Mouse (Mus musculus) MEL (cell line): ENCODE measurements at regions not wholly inside any gene's neighbourhood (a gene's known extent, or its start where the extent isn't known, plus 50 kb on each side); places are given as distances from the start of the nearest gene placed in this dataset.
"Not testable (repeated sequence)": the region's sequence is repeated elsewhere in the genome, so short reads cannot be mapped to it uniquely, and the experiment has no call there.

Source experiments
- DNase-seq: peaks from one replicate; pipeline ENCODE4 v3.0.0; 2011; ENCODE audit warnings: low read depth, low spot score
- H3K27ac ChIP-seq: 2 replicates; pipeline ENCODE4 v1.5.1; 2012; ENCODE audit warnings: low read depth, mild to moderate bottlenecking, control low read depth, low read length, moderate library complexity; ENCODE audit not compliant: control insufficient read depth
- H3K27me3 ChIP-seq, 2 experiments: fragments of 150-350 bp in 1 of 2; sonication (generic) in 1 of 2; 2 replicates each; pipeline ENCODE4 v1.6.1; 2012; ENCODE audit warnings: low read length in 2 of 2, mild to moderate bottlenecking in 2 of 2, improper control_type of control experiment in 1 of 2, moderate library complexity in 1 of 2; ENCODE audit not compliant: insufficient read depth in 2 of 2, control insufficient read depth in 1 of 2
- H3K36me3 ChIP-seq, 2 experiments: 2 replicates each; pipeline ENCODE4 v1.6.1; 2012 to 2014; ENCODE audit warnings: low read length in 2 of 2, improper control_type of control experiment in 1 of 2, inconsistent platforms in 1 of 2, mild to moderate bottlenecking in 1 of 2; ENCODE audit not compliant: insufficient read depth in 2 of 2, control insufficient read depth in 1 of 2
- H3K4me1 ChIP-seq, 2 experiments: fragments of 150-350 bp in 1 of 2; sonication (generic) in 1 of 2; 2 replicates each; pipeline ENCODE4 v1.6.1; 2012; ENCODE audit warnings: low read length in 2 of 2, improper control_type of control experiment in 1 of 2, mild to moderate bottlenecking in 1 of 2; ENCODE audit not compliant: insufficient read depth in 2 of 2, control insufficient read depth in 1 of 2
- H3K4me3 ChIP-seq, 2 experiments: fragments of 150-350 bp in 1 of 2; sonication (generic) in 1 of 2; 2 replicates each; pipeline ENCODE4 v1.5.1; 2012; ENCODE audit warnings: low read depth in 2 of 2, low read length in 2 of 2, mild to moderate bottlenecking in 2 of 2, moderate library complexity in 2 of 2, control low read depth in 1 of 2, improper control_type of control experiment in 1 of 2; ENCODE audit not compliant: control insufficient read depth in 1 of 2, insufficient read depth in 1 of 2
- H3K79me2 ChIP-seq: 2 replicates; pipeline ENCODE4 v1.6.1; 2012; ENCODE audit warnings: mild to moderate bottlenecking, low read length, moderate library complexity; ENCODE audit not compliant: control insufficient read depth, poor library complexity, insufficient read depth
- H3K9ac ChIP-seq: 2 replicates; pipeline ENCODE4 v1.6.1; 2012; ENCODE audit warnings: low read depth, mild to moderate bottlenecking, control low read depth, low read length, moderate library complexity; ENCODE audit not compliant: control insufficient read depth, poor library complexity, severe bottlenecking
- H3K9me3 ChIP-seq: fragments of 150-350 bp; sonication (generic); replicated peaks from 2 replicates; pipeline ENCODE4 v1.6.1; 2012; ENCODE audit warnings: mild to moderate bottlenecking, low read length, improper control_type of control experiment, moderate library complexity; ENCODE audit not compliant: insufficient read depth
- CHD2 ChIP-seq: IDR thresholded peaks from 2 replicates; pipeline ENCODE4 v1.6.1; 2011; ENCODE audit warnings: low read length, improper control_type of control experiment
- E2F4 ChIP-seq: IDR thresholded peaks from 2 replicates; pipeline ENCODE4 v1.6.1; 2011; ENCODE audit warnings: low read depth, low read length, improper control_type of control experiment, borderline replicate concordance
- EP300 ChIP-seq, 2 experiments: IDR thresholded peaks; 2 replicates each; pipeline ENCODE4 v1.6.1; 2011; ENCODE audit warnings: improper control_type of control experiment in 2 of 2, low read length in 2 of 2, low read depth in 1 of 2, mild to moderate bottlenecking in 1 of 2
- HCFC1 ChIP-seq: IDR thresholded peaks from 2 replicates; pipeline ENCODE4 v1.6.1; 2012; ENCODE audit warnings: low read depth, mild to moderate bottlenecking, inconsistent platforms, low read length, improper control_type of control experiment, moderate library complexity
- KAT2A ChIP-seq: conservative IDR thresholded peaks from 2 replicates; pipeline ENCODE4 v1.6.1; 2012; ENCODE audit warnings: low read depth, low read length, improper control_type of control experiment, inconsistent platforms
- MAX ChIP-seq: IDR thresholded peaks from 2 replicates; pipeline ENCODE4 v1.6.1; 2011; ENCODE audit warnings: low read length, improper control_type of control experiment
- NRF1 ChIP-seq: IDR thresholded peaks from 2 replicates; pipeline ENCODE4 v1.6.1; 2014; ENCODE audit warnings: low read depth, mild to moderate bottlenecking, inconsistent platforms, low read length, improper control_type of control experiment, moderate library complexity; ENCODE audit not compliant: poor library complexity, insufficient read depth, severe bottlenecking
- POLR2AphosphoS2 ChIP-seq: IDR thresholded peaks from 2 replicates; pipeline ENCODE4 v1.6.1; 2011; ENCODE audit warnings: low read length, improper control_type of control experiment
- SIN3A ChIP-seq: IDR thresholded peaks from 2 replicates; pipeline ENCODE4 v1.6.1; 2012; ENCODE audit warnings: low read length, improper control_type of control experiment, inconsistent platforms
- TAL1 ChIP-seq: IDR thresholded peaks from 2 replicates; pipeline ENCODE4 v1.6.1; 2012; ENCODE audit warnings: mild to moderate bottlenecking, inconsistent platforms, low read length, moderate library complexity, mixed read lengths
- TBP ChIP-seq: IDR thresholded peaks from 2 replicates; pipeline ENCODE4 v1.8.0; 2011; ENCODE audit warnings: low read depth, low read length, improper control_type of control experiment
- UBTF ChIP-seq: IDR thresholded peaks from 2 replicates; pipeline ENCODE4 v1.6.1; 2012; ENCODE audit warnings: low read depth, mild to moderate bottlenecking, inconsistent platforms, low read length, improper control_type of control experiment, moderate library complexity, borderline replicate concordance; ENCODE audit not compliant: insufficient read depth
- ZMIZ1 ChIP-seq: IDR thresholded peaks from 2 replicates; pipeline ENCODE4 v1.6.1; 2012; ENCODE audit warnings: low read depth, mild to moderate bottlenecking, inconsistent platforms, low read length, improper control_type of control experiment, moderate library complexity

DNA sequence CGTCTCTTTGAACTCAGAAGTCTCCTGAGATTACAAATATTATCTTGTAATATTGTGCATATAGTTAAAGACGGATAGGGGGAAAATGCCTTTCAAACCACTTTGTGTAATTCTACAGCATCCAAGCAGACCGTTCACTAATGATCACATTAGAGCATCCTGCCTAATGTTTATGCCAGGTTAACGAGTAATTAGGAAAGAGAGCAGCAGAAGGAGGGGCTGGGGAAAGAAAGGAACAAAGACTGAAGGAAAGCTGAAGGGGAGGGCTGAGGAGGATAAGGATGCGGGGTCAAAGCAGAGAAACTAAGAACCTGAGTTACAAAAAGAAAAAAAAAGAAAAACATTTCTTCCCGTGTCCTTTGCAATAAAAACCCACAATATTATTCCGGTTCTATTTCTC, 226.7 kb upstream of the Gpc6 start:
- no peak for DNase-seq
- no peaks in the 10 kb centered on the region for H3K4me1 ChIP-seq
- TF ChIP-seq TAL1: no peak
- TF ChIP-seq NRF1: no peak
- H3K79me2 ChIP-seq: no peaks in the 10 kb centered on the region
- H3K27ac ChIP-seq: no peak overlapping the region
- no peaks in the 10 kb centered on the region for H3K9me3 ChIP-seq
- H3K4me3 ChIP-seq: no peak overlapping the region
- no peaks in the 10 kb centered on the region for H3K36me3 ChIP-seq
- H3K27me3 ChIP-seq: no peaks in the 10 kb centered on the region
- H3K9ac ChIP-seq: no peak overlapping the region

DNA sequence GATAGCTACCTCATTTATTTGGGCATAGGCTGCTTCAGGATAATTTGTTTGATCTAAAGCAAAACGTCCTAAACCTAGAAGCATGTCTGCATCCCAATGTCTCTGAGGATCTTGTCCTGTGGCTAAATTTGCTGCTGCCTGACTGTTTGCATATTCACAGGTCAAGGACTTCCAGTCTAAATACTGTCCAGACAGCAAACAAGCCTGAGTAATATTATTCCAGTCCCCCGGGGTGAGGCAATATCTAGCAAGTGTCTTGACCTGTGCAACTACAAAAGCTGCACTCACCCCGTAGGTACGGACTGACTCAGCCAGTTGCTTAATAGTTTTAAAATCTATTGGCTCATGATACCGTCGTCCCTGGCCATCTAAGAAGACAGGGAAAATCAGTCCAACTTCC, 190.5 kb upstream of the Gpc6 start:
- DNase-seq, H3K27me3 ChIP-seq, H3K9ac ChIP-seq, H3K36me3 ChIP-seq, H3K4me1 ChIP-seq, H3K27ac ChIP-seq, H3K4me3 ChIP-seq, H3K79me2 ChIP-seq, H3K9me3 ChIP-seq: not testable (repeated sequence)

DNA sequence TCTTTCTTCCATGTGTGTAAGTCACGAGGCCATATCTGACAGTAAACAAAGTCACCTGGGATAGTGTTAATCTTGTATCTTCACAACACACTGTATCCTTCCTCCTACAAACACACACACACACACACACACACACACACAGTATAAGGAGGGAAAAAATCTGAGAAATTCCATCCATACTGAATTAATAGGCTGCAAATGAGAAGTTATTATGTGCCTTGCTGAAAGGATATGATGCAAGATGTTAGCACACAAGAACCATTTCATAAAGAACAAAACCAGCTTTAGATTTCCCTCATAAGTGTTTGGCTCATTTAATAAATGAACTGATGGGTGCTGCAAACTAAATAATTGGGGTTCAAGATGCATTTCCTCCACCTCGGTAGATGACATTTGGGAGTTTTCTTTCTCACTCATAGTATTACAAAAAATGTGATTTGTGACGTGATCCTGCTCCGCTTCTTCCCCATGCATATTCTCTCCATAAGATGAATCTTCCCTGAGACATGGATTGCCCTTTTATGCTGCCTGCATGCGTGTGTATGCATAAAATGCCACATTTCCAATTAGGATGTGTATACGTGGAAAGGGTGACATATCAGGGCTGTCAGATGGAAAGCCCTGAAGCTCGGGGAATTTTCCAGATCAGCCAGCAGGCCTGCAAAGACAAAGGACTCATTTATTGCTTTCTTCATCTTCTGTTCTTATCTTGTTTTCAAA, 170.5 kb upstream of the Gpc6 start:
- TF ChIP-seq EP300 (IDR thresholded peaks at IDR 0.05; ENCODE audit: low read depth in 1 of 2, low read length in 2 of 2) (no peak), MAX (no peak), ZMIZ1 (no peak), UBTF (no peak), HCFC1 (no peak), KAT2A (no peak), SIN3A (no peak), TBP (no peak), CHD2 (no peak), E2F4 (no peak), POLR2AphosphoS2 (no peak)
- Histone ChIP-seq H3K9ac (no peak overlapping the region), H3K79me2 (no peaks in the 10 kb centered on the region), H3K9me3 (no peaks in the 10 kb centered on the region), H3K27ac (no peak overlapping the region), H3K27me3 (no peaks in the 10 kb centered on the region), H3K4me1 (no peaks in the 10 kb centered on the region), H3K36me3 (no peaks in the 10 kb centered on the region), H3K4me3 (no peak overlapping the region)
- no peak for DNase-seq
